Mouse (Mus musculus) intestine, embryonic 14.5 days (tissue): Measurements from ENCODE around the gene 2510002D24Rik. TPM values are rescaled to one million over a fixed set of nuclear protein-coding genes. Genes with fewer than 3 reads are reported as not detected.

Source experiments
- ATAC-seq: fragments of 200-750 bp; cut with Nextera tagmentation; replicated peaks from 2 replicates; pipeline ENCODE4 v1.8.0; 2017; ENCODE audit warnings: low read depth, moderate number of reproducible peaks, moderate TSS enrichment, moderate library complexity; ENCODE audit not compliant: low FRiP score, low TSS enrichment
- DNase-seq: peaks from one replicate; pipeline ENCODE4 v3.0.0-alpha.2; 2018; ENCODE audit warnings: low spot score
- H3K27ac ChIP-seq: fragments of 300-500 bp; sonication (generic); 2 replicates; pipeline ENCODE4 v1.5.1; 2014; ENCODE audit warnings: low read depth, mild to moderate bottlenecking, control low read depth
- H3K27me3 ChIP-seq: fragments of 300-500 bp; sonication (generic); replicated peaks from 2 replicates; pipeline ENCODE4 v1.6.1; 2014; ENCODE audit warnings: low read length, control low read depth; ENCODE audit not compliant: control insufficient read depth, insufficient read depth
- H3K36me3 ChIP-seq: fragments of 300-500 bp; sonication (generic); 2 replicates; pipeline ENCODE4 v1.6.1; 2014; ENCODE audit warnings: low read length, control low read depth; ENCODE audit not compliant: control insufficient read depth, insufficient read depth
- H3K4me1 ChIP-seq: fragments of 300-500 bp; sonication (generic); replicated peaks from 2 replicates; pipeline ENCODE4 v1.6.1; 2014; ENCODE audit warnings: low read length, control low read depth, mixed read lengths; ENCODE audit not compliant: control insufficient read depth, insufficient read depth
- H3K4me2 ChIP-seq: fragments of 300-500 bp; sonication (generic); 2 replicates; pipeline ENCODE4 v1.6.1; 2014; ENCODE audit warnings: low read length
- H3K4me3 ChIP-seq: fragments of 300-500 bp; sonication (generic); 2 replicates; pipeline ENCODE4 v1.5.1; 2014; ENCODE audit warnings: low read depth, low read length, control low read depth, mixed read lengths
- H3K9ac ChIP-seq: fragments of 300-500 bp; sonication (generic); 2 replicates; pipeline ENCODE4 v1.6.1; 2014; ENCODE audit warnings: mild to moderate bottlenecking, low read length
- H3K9me3 ChIP-seq: fragments of 300-500 bp; sonication (generic); 2 replicates; pipeline ENCODE4 v1.6.1; 2016; ENCODE audit warnings: low read length, control low read depth; ENCODE audit not compliant: control insufficient read depth
- WGBS: fragments of 180-500 bp; shearing (Covaris S2); extraction: QIAGEN DNeasy Blood & Tissue Kit; methylation state at CpG from one replicate; pipeline ENCODE4 v1.1.7; 2014; 5-methylcytosine and 5-hydroxymethylcytosine counted together
- polyA plus RNA-seq: library from polyadenylated mRNA; unstranded; fragments of >200 nt; fragmentation: Nextera tagmentation; extraction: Ambion mirVana; gene quantifications from 2 replicates; pipeline ENCODE4 v1.2.1, GENCODE M21; 2014

The 2510002D24Rik gene
- polyA plus RNA-seq, result 41.1 and 42.9 TPM in 2 replicates

- Histone ChIP-seq H3K9me3 (no peaks in the 10 kb centered on the region), H3K4me2 (peak within 1 kb of the TSS; percentile 74), H3K4me3 (peak within 1 kb of the TSS; percentile 63), H3K9ac (peak within 1 kb of the TSS; percentile 72), H3K27ac (peak within 1 kb of the TSS; percentile 40; the same call in 1 of the 2 replicates), H3K4me1 (peaks cover 3% of the 10 kb centered on the region), H3K36me3 (peaks cover 41% of the 10 kb centered on the region), H3K27me3 (no peaks in the 10 kb centered on the region)
- WGBS, result under 1% methylated on average over 46 of the region's 46 CpGs
- peak; percentile 97 for ATAC-seq
- peak; percentile 97 for DNase-seq
Measured at GRCm38 (mm10) chr16:18836468-18837208, at the start of gene 2510002D24Rik, which contains the start of gene Gm28539. TSS of gene 2510002D24Rik (plus strand) at chr16:18836578. TSS of gene Gm28539 (plus strand) at chr16:18836584.

GRCm38 (mm10) chr16:18786652-18787051 lies 49.7 kb upstream of the 2510002D24Rik start:
- WGBS, result 96% methylated on average over 10 of the region's 10 CpGs

GRCm38 (mm10) chr16:18788627-18789406 lies 47.6 kb upstream of the 2510002D24Rik start:
- Histone ChIP-seq H3K27me3 (no peaks in the 10 kb centered on the region), H3K4me3 (no peak overlapping the region), H3K9me3 (no peaks in the 10 kb centered on the region), H3K4me1 (no peaks in the 10 kb centered on the region), H3K27ac (no peak overlapping the region), H3K36me3 (peaks cover 81% of the 10 kb centered on the region), H3K9ac (no peak overlapping the region), H3K4me2 (no peak overlapping the region)
- ATAC-seq, result no peak
- no peak for DNase-seq
- WGBS, result 91% methylated on average over 10 of the region's 10 CpGs

More at GRCm38 (mm10) chr16:18786652-18787051, 49.7 kb upstream of the 2510002D24Rik start:
- H3K4me3 ChIP-seq, result no peak overlapping the region
- DNase-seq (no peak), ATAC-seq (0 out of 2 replicates have a peak, but pooled peaks have one; percentile 19)
- no peaks in the 10 kb centered on the region for H3K4me1 ChIP-seq
- no peak overlapping the region for H3K4me2 ChIP-seq
- H3K9ac ChIP-seq, result no peak overlapping the region
- peaks cover 76% of the 10 kb centered on the region for H3K36me3 ChIP-seq
- H3K27me3 ChIP-seq, result no peaks in the 10 kb centered on the region
- no peaks in the 10 kb centered on the region for H3K9me3 ChIP-seq
- H3K27ac ChIP-seq, result no peak overlapping the region

- Histone ChIP-seq H3K27me3 (no peaks in the 10 kb centered on the region), H3K9me3 (no peaks in the 10 kb centered on the region), H3K4me3 (no peak overlapping the region), H3K9ac (no peak overlapping the region), H3K4me1 (no peaks in the 10 kb centered on the region), H3K4me2 (no peak overlapping the region), H3K36me3 (peaks cover 87% of the 10 kb centered on the region), H3K27ac (no peak overlapping the region)
- DNase-seq (no peak), ATAC-seq (no peak)
- WGBS, result 91% methylated on average over 11 of the region's 11 CpGs
Measured at GRCm38 (mm10) chr16:18795223-18795899, 41.0 kb upstream of the 2510002D24Rik start.

GRCm38 (mm10) chr16:18796645-18797044 lies 39.7 kb upstream of the 2510002D24Rik start:
- Histone ChIP-seq H3K27ac (no peak overlapping the region), H3K36me3 (peaks cover 87% of the 10 kb centered on the region)
- DNase-seq, result no peak

GRCm38 (mm10) chr16:18798151-18798550 lies 38.2 kb upstream of the 2510002D24Rik start:
- Histone ChIP-seq H3K4me1 (no peaks in the 10 kb centered on the region), H3K4me2 (no peak overlapping the region), H3K27me3 (no peaks in the 10 kb centered on the region), H3K9ac (no peak overlapping the region), H3K4me3 (no peak overlapping the region), H3K27ac (no peak overlapping the region), H3K36me3 (peaks cover 82% of the 10 kb centered on the region), H3K9me3 (no peaks in the 10 kb centered on the region)
- WGBS, result 89% methylated on average over 5 of the region's 5 CpGs
- no peak for DNase-seq
- ATAC-seq, result no peak

More at GRCm38 (mm10) chr16:18796645-18797044, 39.7 kb upstream of the 2510002D24Rik start:
- WGBS, result 91% methylated on average over 7 of the region's 7 CpGs
- Histone ChIP-seq H3K4me3 (no peak overlapping the region), H3K9ac (no peak overlapping the region), H3K4me2 (no peak overlapping the region), H3K27me3 (no peaks in the 10 kb centered on the region), H3K4me1 (no peaks in the 10 kb centered on the region), H3K9me3 (no peaks in the 10 kb centered on the region)
- no peak for ATAC-seq

- whole genome bisulfite sequencing, result 72% methylated on average over 2 of the region's 2 CpGs
Measured at GRCm38 (mm10) chr16:18798841-18799240, 37.5 kb upstream of the 2510002D24Rik start.

GRCm38 (mm10) chr16:18805746-18806145 lies 30.6 kb upstream of the 2510002D24Rik start:
- H3K9ac ChIP-seq, result no peak overlapping the region
- H3K4me2 ChIP-seq, result no peak overlapping the region
- no peak for ATAC-seq
- no peak overlapping the region for H3K4me3 ChIP-seq
- H3K27me3 ChIP-seq, result no peaks in the 10 kb centered on the region
- no peaks in the 10 kb centered on the region for H3K9me3 ChIP-seq
- no peak for DNase-seq
- no peaks in the 10 kb centered on the region for H3K4me1 ChIP-seq
- no peak overlapping the region for H3K27ac ChIP-seq
- H3K36me3 ChIP-seq, result peaks cover 59% of the 10 kb centered on the region
- WGBS, result 95% methylated on average over 2 of the region's 2 CpGs

More at GRCm38 (mm10) chr16:18798841-18799240, 37.5 kb upstream of the 2510002D24Rik start:
- DNase-seq, result no peak
- Histone ChIP-seq H3K27ac (no peak overlapping the region), H3K4me3 (no peak overlapping the region), H3K27me3 (no peaks in the 10 kb centered on the region), H3K4me1 (no peaks in the 10 kb centered on the region), H3K9me3 (no peaks in the 10 kb centered on the region), H3K9ac (no peak overlapping the region), H3K4me2 (no peak overlapping the region), H3K36me3 (peaks cover 75% of the 10 kb centered on the region)
- no peak for ATAC-seq
